23 mouse cellular contexts compared by ENCODE assay signal in the genomic region with DNA sequence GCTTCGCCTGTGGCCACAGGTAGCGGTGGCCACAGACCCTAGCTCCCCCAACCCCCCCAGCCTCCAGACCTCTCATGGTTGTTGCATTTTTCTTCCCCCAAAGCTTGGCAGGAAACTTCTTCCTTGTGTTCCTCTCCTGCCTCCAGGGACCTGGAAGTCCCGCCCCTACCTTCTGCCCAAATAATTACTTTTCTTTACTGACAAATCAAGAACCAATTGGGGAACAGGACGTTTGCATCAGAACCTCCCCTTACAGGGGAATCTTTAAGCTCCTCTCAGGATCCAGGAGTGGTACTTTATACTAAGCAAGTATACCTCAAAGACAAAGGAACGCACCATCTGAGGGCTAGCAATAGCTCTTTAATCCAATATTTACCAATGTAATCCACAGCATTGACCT. TPM values are rescaled to one million over a fixed set of nuclear protein-coding genes. Genes with fewer than 3 reads are reported as not detected.
"Had no signal": no experiment of that assay in that cellular context is flagged by ENCODE, and none has a peak within 500 bp of the region (broad histone marks: within the 10 kb centered on the region; RNA-seq: fewer than 3 reads in every experiment).

No protein-coding gene starts in this region.

- ATAC-seq: liver, postnatal 0 days; midbrain, embryonic 16.5 days had no signal

- H3K4me1 ChIP-seq: lung, embryonic 15.5 days; midbrain, embryonic 10.5 days; midbrain, embryonic 12.5 days; neural tube, embryonic 12.5 days had no signal

- H3K9me3 ChIP-seq: lung, embryonic 15.5 days; midbrain, embryonic 10.5 days; midbrain, embryonic 12.5 days; neural tube, embryonic 12.5 days had no signal

- DNase-seq: liver, postnatal 0 days; lung, adult 2 months; lung, postnatal 10 days; lung, postnatal 4 days; midbrain, embryonic 14.5 days; retina, postnatal 1 day; right cerebral cortex, adult 18-20 months; right cerebral cortex, postnatal 25 days; right cerebral cortex, postnatal 4 days; spleen, adult 18-20 months; thymus, adult 18-20 months; thymus, postnatal 14 days; thymus, postnatal 36 days had no signal

- H3K4me3 ChIP-seq: lung, embryonic 15.5 days; midbrain, embryonic 10.5 days; midbrain, embryonic 12.5 days; neural tube, embryonic 12.5 days had no signal

- H3K27me3 ChIP-seq: midbrain, embryonic 12.5 days; neural tube, embryonic 12.5 days had no signal

- H3K9ac ChIP-seq: liver, postnatal 0 days; lung, embryonic 15.5 days; midbrain, embryonic 12.5 days; neural tube, embryonic 12.5 days had no signal

- H3K4me2 ChIP-seq: lung, embryonic 15.5 days; midbrain, embryonic 12.5 days; neural tube, embryonic 12.5 days had no signal

- H3K36me3 ChIP-seq: lung, embryonic 15.5 days; midbrain, embryonic 10.5 days; midbrain, embryonic 12.5 days; neural tube, embryonic 12.5 days had no signal

- H3K27ac ChIP-seq: lung, embryonic 15.5 days; midbrain, embryonic 10.5 days; midbrain, embryonic 12.5 days; neural tube, embryonic 12.5 days had no signal

RNA-seq across cellular contexts. Expression of gene Mlana, which starts 32.7 kb away (rescaled TPM):
- polyA plus RNA-seq: liver, postnatal 0 days; lung, embryonic 15.5 days; midbrain, embryonic 12.5 days; midbrain, embryonic 14.5 days; midbrain, embryonic 16.5 days; neural tube, embryonic 12.5 days; neural tube, embryonic 14.5 days; small intestine, adult 2 months; stomach, embryonic 14.5 days; stomach, embryonic 16.5 days; thymus, postnatal 0 days had no signal
